Comparison of ENCODE assay signal across 8 mouse cellular contexts in the genomic region with DNA sequence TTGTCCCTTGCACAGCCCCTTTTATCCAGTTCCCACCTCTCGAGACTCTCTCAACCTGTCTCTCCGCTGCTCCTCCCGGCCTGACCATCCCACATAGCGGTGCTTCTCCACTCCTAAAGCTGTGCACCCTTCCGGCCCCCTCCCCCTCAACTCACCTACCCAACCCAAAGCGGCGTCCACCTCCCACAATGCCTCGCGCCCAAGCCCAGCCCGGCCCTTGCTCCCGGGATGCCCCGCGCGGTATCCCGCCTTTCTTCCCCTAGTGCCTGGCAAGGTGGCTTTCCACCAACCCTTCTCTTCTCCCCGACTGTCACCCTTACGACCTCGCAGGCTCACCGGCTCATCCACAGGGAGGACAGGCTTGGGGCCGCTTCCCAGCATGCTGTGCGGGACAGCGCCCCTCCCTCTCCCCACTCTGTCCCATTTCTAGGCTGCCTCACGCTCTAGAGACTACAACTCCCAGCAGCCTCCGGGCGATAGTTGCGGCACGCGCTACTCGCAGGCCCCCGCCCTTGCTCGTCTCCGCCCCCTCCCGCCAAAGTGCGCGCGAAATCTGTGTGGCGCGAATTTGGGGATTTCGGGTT. TPM values are rescaled to one million over a fixed set of nuclear protein-coding genes. Genes with fewer than 3 reads are reported as not detected.
DNase-seq lines count a peak whose midpoint lies in the region; ATAC-seq lines count a peak whose summit lies in the region.

A gene (minus strand): TSS at position 414 of the 584 bp plus-strand sequence.

- H3K27ac ChIP-seq in heart, embryonic 10.5 days: peak within 1 kb of the TSS; percentile 97
- H3K27ac ChIP-seq in kidney, embryonic 15.5 days: peak within 1 kb of the TSS; percentile 93

- no peaks in the 10 kb centered on the region for H3K9me3 ChIP-seq in heart, embryonic 10.5 days
- no peaks in the 10 kb centered on the region for H3K9me3 ChIP-seq in kidney, embryonic 15.5 days (replicated peaks)

- WGBS in heart, embryonic 10.5 days: under 1% methylated on average over 39 of the region's 39 CpGs
- under 1% methylated on average over 39 of the region's 39 CpGs for WGBS in kidney, embryonic 15.5 days

- H3K4me3 ChIP-seq in heart, embryonic 10.5 days: peak within 1 kb of the TSS; percentile 78
- peak within 1 kb of the TSS; percentile 68 for H3K4me3 ChIP-seq in kidney, embryonic 15.5 days (replicated peaks)

- peak; percentile 95 to 96 for DNase-seq in B cell, adult 2 months
- DNase-seq in brain, adult 2 months (ENCODE audit: low read depth, low spot score): peak; percentile 97
- peak; percentile 97 for DNase-seq in heart, embryonic 10.5 days (ENCODE audit: low spot score)
- peak; percentile 92 for DNase-seq in liver
- DNase-seq in spleen, postnatal 4 days (ENCODE audit: low spot score in 2 of 2): peak; percentile 93 to 95

- H3K4me1 ChIP-seq in heart, embryonic 10.5 days: peaks cover 6% of the 10 kb centered on the region; the same call in 1 of the 2 replicates
- peaks cover 9% of the 10 kb centered on the region for H3K4me1 ChIP-seq in kidney, embryonic 15.5 days

- H3K27me3 ChIP-seq in heart, embryonic 10.5 days (ENCODE audit: insufficient read depth, poor library complexity, severe bottlenecking): no peaks in the 10 kb centered on the region
- H3K27me3 ChIP-seq in kidney, embryonic 15.5 days: no peaks in the 10 kb centered on the region

- peak; percentile 96 for ATAC-seq in erythroblast, adult 5-6 weeks (replicated peaks; ENCODE audit: low FRiP score, poor library complexity, severe bottlenecking)
- ATAC-seq in kidney, embryonic 15.5 days (replicated peaks; ENCODE audit: low FRiP score): peak; percentile 98
- peak; percentile 97 for ATAC-seq in monocyte, adult 5-6 weeks (replicated peaks; ENCODE audit: insufficient number of reproducible peaks, low FRiP score, low TSS enrichment, poor library complexity, severe bottlenecking)

- peaks cover 69% of the 10 kb centered on the region for H3K36me3 ChIP-seq in heart, embryonic 10.5 days
- H3K36me3 ChIP-seq in kidney, embryonic 15.5 days: peaks cover 63% of the 10 kb centered on the region

- H3K4me2 ChIP-seq in kidney, embryonic 15.5 days: peak within 1 kb of the TSS; percentile 75

- H3K9ac ChIP-seq in kidney, embryonic 15.5 days: peak within 1 kb of the TSS; percentile 68

RNA-seq across cellular contexts. Expression of the gene that starts here (rescaled TPM):
- total RNA-seq in erythroblast, adult 5-6 weeks (2015; ENCODE audit: low replicate concordance): 0.21 and 3.1 TPM in 2 replicates
- total RNA-seq in erythroblast, adult 5-6 weeks (2017; ENCODE audit: low replicate concordance): 2.1 and 2.2 TPM in 2 replicates
- polyA plus RNA-seq in heart, embryonic 10.5 days (2016; fragmentation: Nextera tagmentation; extraction: Ambion mirVana): 7.6 and 7.9 TPM in 2 replicates
- 8.8 and 13.0 TPM in 2 replicates for polyA plus RNA-seq in kidney, embryonic 15.5 days (2015; fragmentation: Nextera tagmentation; extraction: Ambion mirVana)
- total RNA-seq in monocyte, adult 5-6 weeks (2017): 0.95 to 5.6 TPM (median 3.5 TPM) in 3 replicates

Comparison
In these comparisons a context has a peak if more than half of its experiments do, and no peak if none do; other contexts are left out.
1. Peak in every context shown above with its lines: DNase-seq, ATAC-seq, H3K4me3 ChIP-seq and H3K27ac ChIP-seq.